In the genomic region with DNA sequence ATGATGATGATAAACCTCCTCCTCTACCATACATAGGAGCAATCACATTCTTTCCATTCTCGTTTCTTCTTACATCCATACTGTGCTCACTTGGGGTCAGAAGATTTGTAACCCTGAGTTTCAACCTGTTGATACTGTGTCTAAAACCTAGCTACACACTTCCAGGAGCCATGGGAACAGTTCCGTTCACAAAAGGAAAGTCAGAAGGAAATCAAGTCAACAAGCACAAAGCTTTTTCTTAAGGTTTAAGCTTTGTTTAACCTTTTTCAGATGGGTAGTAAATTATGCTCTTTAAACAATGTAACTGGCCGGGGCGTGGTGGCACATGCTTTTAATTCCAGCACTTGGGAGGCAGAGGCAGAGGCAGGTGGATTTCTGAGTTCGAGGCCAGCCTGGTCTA, we compare ENCODE assay signal across 18 mouse cellular contexts. TPM values are rescaled to one million over a fixed set of nuclear protein-coding genes. Genes with fewer than 3 reads are reported as not detected.
DNase-seq lines count a peak whose midpoint lies in the region; ATAC-seq and TF ChIP-seq lines count a peak whose summit lies in the region.
"Had no signal": no experiment of that assay in that cellular context is flagged by ENCODE, and none has a peak within 500 bp of the region (broad histone marks: within the 10 kb centered on the region; RNA-seq: fewer than 3 reads in every experiment).

No protein-coding gene starts in this region.

- no peaks in the 10 kb centered on the region for H3K79me2 ChIP-seq in heart, adult 2 months (replicated peaks; ENCODE audit: control insufficient read depth, insufficient read depth, low read length)

- ATAC-seq in megakaryocyte, adult 5-6 weeks (ENCODE audit: poor library complexity, severe bottlenecking) = no peak
- ATAC-seq in intestine, postnatal 0 days = no peak
- no peak for ATAC-seq in stomach, embryonic 16.5 days (ENCODE audit: insufficient read depth, low FRiP score)

- DNase-seq in heart, adult 2 months = no peak
- no peak for DNase-seq in heart, adult 9 months (ENCODE audit: low spot score in 2 of 2)
- DNase-seq in kidney, postnatal 25 days = no peak
- no peak for DNase-seq in thymus, postnatal 36 days
- DNase-seq: cerebellum, postnatal 36 days; gastrocnemius, postnatal 36 days; kidney, adult 8-10 months; lung, adult 2 months had no signal

- TF ChIP-seq CTCF in heart, adult 2 months (IDR thresholded peaks at IDR 0.05) = no peak
- TF ChIP-seq CTCF in intestine, postnatal 0 days (IDR thresholded peaks at IDR 0.05; ENCODE audit: low read depth) = no peak

- intact Hi-C loops in heart, adult 2 months (cut with DNase I) = loop anchor here (2.0 kb wide), 1 partner anchor 13 kb away; no protein-coding TSS in a partner anchor

- H3K4me2 ChIP-seq in intestine, postnatal 0 days (replicated peaks; ENCODE audit: low read depth) = 0 out of 2 replicates have a peak overlapping the region, but pooled peaks have one; percentile 9
- H3K4me2 ChIP-seq in stomach, embryonic 16.5 days (ENCODE audit: low read depth, low read length) = no peak overlapping the region
- H3K4me2 ChIP-seq: embryonic facial prominence, embryonic 12.5 days; hindbrain, embryonic 13.5 days; neural tube, embryonic 13.5 days had no signal

- 88% methylated on average over 5 of the region's 5 CpGs for WGBS in heart, adult 2 months
- WGBS in intestine, postnatal 0 days = 52% methylated on average over 5 of the region's 5 CpGs
- 68% methylated on average over 5 of the region's 5 CpGs for WGBS in stomach, embryonic 16.5 days

- no peak for TF ChIP-seq POLR2A in heart, adult 2 months (IDR thresholded peaks at IDR 0.05; ENCODE audit: insufficient read depth, low read depth, low read length)

- peaks cover 7% of the 10 kb centered on the region for H3K9me3 ChIP-seq in megakaryocyte, embryonic 14.5 days
- H3K9me3 ChIP-seq in intestine, postnatal 0 days (ENCODE audit: control insufficient read depth) = no peaks in the 10 kb centered on the region
- H3K9me3 ChIP-seq in stomach, embryonic 16.5 days (replicated peaks; ENCODE audit: control insufficient read depth, low read length) = no peaks in the 10 kb centered on the region; the same call in 1 of the 2 replicates
- H3K9me3 ChIP-seq: embryonic facial prominence, embryonic 12.5 days; heart, embryonic 15.5 days; hindbrain, embryonic 13.5 days; limb, embryonic 10.5 days; neural tube, embryonic 13.5 days had no signal

- H3K27me3 ChIP-seq in heart, adult 2 months (ENCODE audit: control insufficient read depth, insufficient read depth, low read length) = no peaks in the 10 kb centered on the region
- no peaks in the 10 kb centered on the region for H3K27me3 ChIP-seq in megakaryocyte, embryonic 14.5 days (replicated peaks)
- H3K27me3 ChIP-seq in intestine, postnatal 0 days (replicated peaks; ENCODE audit: control insufficient read depth, insufficient read depth, low read length) = no peaks in the 10 kb centered on the region
- H3K27me3 ChIP-seq in stomach, embryonic 16.5 days (ENCODE audit: control insufficient read depth, insufficient read depth, low read length) = no peaks in the 10 kb centered on the region
- H3K27me3 ChIP-seq: embryonic facial prominence, embryonic 12.5 days; heart, embryonic 15.5 days; hindbrain, embryonic 13.5 days; neural tube, embryonic 13.5 days had no signal

- no peak overlapping the region for H3K9ac ChIP-seq in heart, adult 2 months (ENCODE audit: low read depth, low read length)
- H3K9ac ChIP-seq in intestine, postnatal 0 days (ENCODE audit: low read depth, low read length) = no peak overlapping the region
- no peak overlapping the region for H3K9ac ChIP-seq in stomach, embryonic 16.5 days (ENCODE audit: low read length)
- H3K9ac ChIP-seq: embryonic facial prominence, embryonic 12.5 days; heart, embryonic 15.5 days; hindbrain, embryonic 13.5 days; neural tube, embryonic 13.5 days had no signal

- no peak for TF ChIP-seq EP300 in heart, adult 2 months (IDR thresholded peaks at IDR 0.05; ENCODE audit: insufficient read depth, low read depth, low read length)

- H3K4me1 ChIP-seq in heart, adult 2 months (ENCODE audit: control insufficient read depth, insufficient read depth, low read length) = peaks cover 7% of the 10 kb centered on the region
- peaks cover 37% of the 10 kb centered on the region for H3K4me1 ChIP-seq in megakaryocyte, embryonic 14.5 days
- no peaks in the 10 kb centered on the region; the same call in 1 of the 2 replicates for H3K4me1 ChIP-seq in intestine, postnatal 0 days (replicated peaks; ENCODE audit: control insufficient read depth, insufficient read depth, low read length)
- H3K4me1 ChIP-seq in stomach, embryonic 16.5 days (ENCODE audit: control insufficient read depth, insufficient read depth, low read length) = peaks cover 11% of the 10 kb centered on the region; the same call in 1 of the 2 replicates

- H3K36me3 ChIP-seq in heart, adult 2 months (ENCODE audit: control insufficient read depth, insufficient read depth, low read length) = no peaks in the 10 kb centered on the region
- H3K36me3 ChIP-seq in megakaryocyte, embryonic 14.5 days (replicated peaks; ENCODE audit: low read length) = peaks cover 6% of the 10 kb centered on the region
- H3K36me3 ChIP-seq in intestine, postnatal 0 days (ENCODE audit: control insufficient read depth, insufficient read depth) = peaks cover 9% of the 10 kb centered on the region
- H3K36me3 ChIP-seq in stomach, embryonic 16.5 days (ENCODE audit: control insufficient read depth, insufficient read depth, low read length) = no peaks in the 10 kb centered on the region
- H3K36me3 ChIP-seq: heart, embryonic 15.5 days had no signal

- H3K27ac ChIP-seq in heart, adult 2 months = peak overlapping the region; percentile 81
- H3K27ac ChIP-seq in intestine, postnatal 0 days (ENCODE audit: low read depth, low read length) = peak overlapping the region; percentile 86
- peak overlapping the region; percentile 91; the same call in 1 of the 2 replicates for H3K27ac ChIP-seq in stomach, embryonic 16.5 days (ENCODE audit: low read length)
- H3K27ac ChIP-seq: embryonic facial prominence, embryonic 12.5 days; forebrain, embryonic 10.5 days had no signal

- H3K4me3 ChIP-seq in heart, adult 2 months = no peak overlapping the region
- peak overlapping the region; percentile 92 for H3K4me3 ChIP-seq in megakaryocyte, embryonic 14.5 days (replicated peaks)
- no peak overlapping the region for H3K4me3 ChIP-seq in intestine, postnatal 0 days (ENCODE audit: low read depth, low read length)
- no peak overlapping the region for H3K4me3 ChIP-seq in stomach, embryonic 16.5 days (replicated peaks; ENCODE audit: low read length)
- H3K4me3 ChIP-seq: embryonic facial prominence, embryonic 12.5 days; forebrain, embryonic 10.5 days; heart, embryonic 15.5 days; hindbrain, embryonic 13.5 days; limb, embryonic 10.5 days; neural tube, embryonic 13.5 days had no signal

RNA-seq across cellular contexts. Expression of a gene that starts 14.6 kb away (rescaled TPM):
- 10 to 100 TPM; 15.3 to 17.3 TPM for total RNA-seq in heart, adult 2 months (2021)
- polyA plus RNA-seq in heart, adult 2 months (2012; rRNA removed) = 4.8 and 11.7 TPM in 2 replicates
- 2.9 TPM in 1 of 2 replicates, not detected in the other for polyA plus RNA-seq in megakaryocyte, embryonic 14.5 days (2012; ENCODE audit: insufficient read depth, low replicate concordance)
- total RNA-seq in megakaryocyte, adult 5-6 weeks (2015) = 123 and 137 TPM in 2 replicates
- total RNA-seq in megakaryocyte, adult 5-6 weeks (2017) = 216 and 248 TPM in 2 replicates
- polyA plus RNA-seq in intestine, postnatal 0 days (2015; fragmentation: Nextera tagmentation; extraction: Ambion mirVana) = 15.5 and 20.0 TPM in 2 replicates
- polyA plus RNA-seq in stomach, embryonic 16.5 days (2015; fragmentation: Nextera tagmentation; extraction: Ambion mirVana) = 31.0 and 34.8 TPM in 2 replicates
